Mouse (Mus musculus) CD8-positive naive resting alpha-beta T cell, adult 2 months (primary cell): ENCODE measurements at regions not wholly inside any gene's neighbourhood (a gene's known extent, or its start where the extent isn't known, plus 50 kb on each side); places are given as distances from the start of the nearest gene placed in this dataset.

Source experiments
- DNase-seq, 2 experiments: peaks; one replicate each; pipeline ENCODE4 v3.0.0; 2022; ENCODE audit warnings: low read depth in 2 of 2, low spot score in 2 of 2

GRCm38 (mm10) chr12:69455566-69455965, 83.3 kb upstream of the Gm9887 start:
- no peak for DNase-seq

DNA sequence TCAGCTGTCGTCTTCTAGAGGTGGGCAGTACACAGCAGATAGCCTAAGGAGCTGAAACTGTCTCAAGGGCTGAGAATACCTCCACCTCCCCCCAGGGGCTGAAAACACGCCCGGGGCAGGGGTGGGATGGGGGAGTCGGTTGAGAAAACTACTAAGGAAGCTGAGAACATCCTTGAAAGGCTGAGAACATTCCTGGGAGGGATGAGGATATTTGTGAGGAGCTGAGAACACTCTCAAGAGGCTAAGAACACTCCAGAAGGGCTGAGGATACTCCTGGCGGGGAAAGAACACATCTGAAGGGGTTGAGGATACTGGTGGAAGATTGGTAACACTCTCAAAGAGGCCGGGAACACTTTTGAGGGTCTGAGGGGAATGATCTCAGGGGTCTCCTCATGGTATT, 81.3 kb upstream of the Gm9887 start:
- no peak for DNase-seq

- DNase-seq: no peak
Measured at GRCm38 (mm10) chr12:69452986-69453385, 80.7 kb upstream of the Gm9887 start.

DNA sequence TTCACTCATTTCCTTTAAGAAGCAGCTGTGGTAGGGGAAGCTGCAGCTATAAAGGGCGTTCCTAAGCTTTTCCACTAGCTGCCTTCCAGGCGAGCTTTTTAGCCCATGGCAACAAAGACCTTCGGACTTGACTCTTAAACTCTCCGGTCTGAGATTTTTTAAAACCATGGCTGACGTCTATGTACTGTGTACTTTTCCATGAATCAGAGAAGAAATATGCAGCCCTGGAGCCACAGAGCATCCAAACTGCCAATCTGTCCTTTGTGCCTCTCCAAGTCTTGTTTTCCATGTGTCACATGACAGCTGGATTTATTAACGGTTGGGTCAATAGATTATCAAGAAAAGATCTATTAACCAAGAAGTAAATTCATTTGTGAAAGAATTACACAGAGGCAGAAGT, 78.9 kb upstream of the Gm9887 start:
- no peak for DNase-seq

- DNase-seq: peak; percentile 61 to 74
Measured at GRCm38 (mm10) chr12:69447962-69448767, 75.9 kb upstream of the Gm9887 start.

DNA sequence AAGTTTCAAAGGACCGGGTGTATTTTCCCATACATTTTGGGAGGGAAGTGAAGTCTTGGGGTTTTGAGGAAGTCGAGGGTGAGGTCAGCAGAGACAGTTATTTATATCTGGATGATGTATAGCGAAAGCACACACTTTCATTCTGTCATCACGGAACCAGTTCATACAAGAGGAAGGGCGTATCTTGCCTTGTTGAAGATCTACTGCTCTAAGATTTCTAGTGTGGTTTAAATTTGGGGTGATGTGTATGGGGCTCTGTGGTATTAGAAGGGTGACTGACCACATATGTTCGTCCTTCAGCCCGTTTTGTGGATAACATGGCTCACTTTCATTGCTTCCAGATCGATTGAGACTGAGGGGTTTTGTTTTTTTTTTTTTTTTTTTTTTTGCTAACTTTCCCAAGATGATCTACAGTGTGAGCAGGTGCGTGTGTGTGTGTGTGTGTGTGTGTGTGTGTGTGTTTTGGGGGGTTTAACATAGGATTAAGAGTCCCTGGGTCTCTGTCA, 75.1 kb upstream of the Gm9887 start:
- DNase-seq: peak in 1 of 2 experiments; percentile 23

GRCm38 (mm10) chr12:69446468-69447321, 74.4 kb upstream of the Gm9887 start:
- DNase-seq: peak in 1 of 2 experiments; percentile 49

DNA sequence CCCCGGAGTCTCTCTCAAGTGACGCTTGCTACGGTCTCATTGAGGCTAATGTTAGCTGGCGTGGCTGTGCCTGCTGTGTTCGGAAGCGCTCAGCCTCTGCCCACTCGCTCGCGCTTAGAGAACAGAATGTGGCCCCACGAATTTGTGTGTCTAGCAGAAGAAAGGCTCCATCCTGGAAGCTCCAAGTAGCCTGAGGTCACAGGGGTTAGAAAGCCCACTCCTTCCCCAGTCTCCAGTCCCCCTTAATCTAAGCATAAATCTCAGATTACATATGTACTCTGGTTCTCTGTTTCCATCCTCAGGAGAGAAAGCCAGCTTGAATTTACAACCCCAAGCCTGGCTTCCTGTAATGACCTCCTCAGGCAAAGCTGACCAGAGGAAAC, 73.8 kb upstream of the Gm9887 start:
- DNase-seq: no peak

- DNase-seq: no peak
Measured at GRCm38 (mm10) chr12:69442321-69442720, 70.1 kb upstream of the Gm9887 start.

- DNase-seq: no peak
Measured at GRCm38 (mm10) chr12:69441764-69442163, 69.5 kb upstream of the Gm9887 start.

GRCm38 (mm10) chr12:69438271-69438670, 66.0 kb upstream of the Gm9887 start:
- no peak for DNase-seq

GRCm38 (mm10) chr12:69436839-69437501, 64.7 kb upstream of the Gm9887 start:
- DNase-seq: no peak

DNA sequence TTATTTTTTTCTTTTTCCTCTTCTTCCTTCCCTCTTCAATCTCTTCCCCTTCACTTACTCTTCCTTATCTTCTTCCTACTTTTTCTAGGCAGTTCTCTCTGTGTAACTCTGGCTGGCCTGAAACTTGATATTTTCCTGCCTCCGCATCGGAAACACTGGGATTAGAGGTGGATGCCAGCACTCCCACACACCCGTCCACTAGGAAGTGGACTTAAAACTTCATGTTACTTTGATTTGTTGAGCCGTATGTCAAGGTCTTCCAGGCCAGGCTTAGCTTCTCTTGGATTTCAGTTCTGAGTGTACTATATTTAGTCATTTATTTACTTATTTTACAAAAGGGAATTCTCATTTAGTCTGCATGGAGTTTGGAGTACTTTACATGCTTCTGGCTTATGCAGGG, 62.1 kb upstream of the Gm9887 start:
- no peak for DNase-seq

DNA sequence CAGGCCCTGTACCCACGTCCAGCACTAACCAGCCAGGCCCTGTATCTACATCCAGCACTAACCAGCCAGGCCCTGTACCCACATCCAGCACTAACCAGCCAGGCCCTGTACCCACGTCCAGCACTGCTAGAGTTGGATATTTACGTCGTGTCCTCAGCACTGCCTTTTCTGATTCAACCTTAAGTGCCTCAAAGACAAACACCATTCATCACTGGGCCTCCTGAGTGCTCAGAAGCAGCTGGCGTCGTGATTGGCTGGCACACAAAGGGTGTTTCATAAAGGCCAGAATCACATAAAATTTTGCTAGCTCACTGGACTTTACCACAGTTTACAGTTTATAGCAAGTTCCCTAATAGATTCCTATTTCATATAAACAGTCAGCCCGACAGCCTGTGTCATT, 59.8 kb upstream of the Gm9887 start:
- DNase-seq: no peak

DNA sequence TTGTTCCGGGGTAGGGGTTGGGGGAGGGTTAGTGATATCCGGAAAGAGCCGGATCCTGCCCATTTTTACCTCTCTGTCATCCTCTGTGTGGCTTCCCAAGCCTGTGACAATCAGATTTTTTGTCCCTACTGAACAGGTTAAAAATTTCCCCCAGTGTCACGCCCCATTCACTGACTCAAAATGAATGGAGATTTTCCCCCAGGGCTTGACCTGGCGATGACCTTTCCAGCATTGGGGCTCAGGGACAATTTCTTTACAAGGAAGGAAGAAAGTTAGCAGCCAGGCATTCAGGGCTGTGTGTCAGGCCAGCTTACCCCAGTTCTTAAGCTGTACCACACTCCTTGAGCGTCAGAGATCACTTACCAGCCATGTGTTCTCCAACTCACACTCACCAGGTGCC, 55.9 kb upstream of the Gm9887 start:
- DNase-seq: no peak

GRCm38 (mm10) chr12:69425610-69426009, 53.4 kb upstream of the Gm9887 start:
- no peak for DNase-seq

- DNase-seq: no peak
Measured at GRCm38 (mm10) chr12:69424971-69425370, 52.7 kb upstream of the Gm9887 start.
